Mouse (Mus musculus) left cerebral cortex, postnatal 36 days (tissue): ENCODE data around the gene Ccdc81. TPM values are rescaled to one million over a fixed set of nuclear protein-coding genes. Genes with fewer than 3 reads are reported as not detected.

Source experiments
- DNase-seq, 2 experiments: peaks; one replicate each; pipeline ENCODE4 v3.0.0; 2021 to 2022; ENCODE audit warnings: low spot score in 2 of 2, mixed read lengths in 1 of 2
- intact Hi-C: fragments of 180-260 bp; cut with DNase I; formaldehyde crosslinking; loops from one replicate; pipeline ENCODE4 v1.15.1; 2025
- total RNA-seq, 2 experiments: library from RNA; stranded (reverse); gene quantifications; 2 replicates each; pipeline ENCODE4 v1.2.3; 2021

The Ccdc81 gene
- under 1 TPM; 0.25 to 0.70 TPM for total RNA-seq

- intact Hi-C loops: no loop called here
- no peak for DNase-seq
These were observed at the start of gene Ccdc81 for GRCm38 (mm10) chr7:89903442-89904343. Gene Ccdc81 (minus strand): TSS chr7:89903629.

- no peak for DNase-seq
- intact Hi-C loops: no loop called here
These were observed 46.0 kb upstream of the Ccdc81 start for GRCm38 (mm10) chr7:89949403-89949802.

GRCm38 (mm10) chr7:89948026-89948425, 44.6 kb upstream of the Ccdc81 start:
- intact Hi-C loops: no loop called here
- no peak for DNase-seq

GRCm38 (mm10) chr7:89940571-89941463, 37.4 kb upstream of the Ccdc81 start, which contains the start of gene Hikeshi:
Gene Hikeshi (minus strand): TSS chr7:89941204.
- peak; percentile 88 to 92 for DNase-seq
- intact Hi-C loops: no loop called here

GRCm38 (mm10) chr7:89939497-89940353, 36.3 kb upstream of the Ccdc81 start:
- intact Hi-C loops: no loop called here
- no peak for DNase-seq

GRCm38 (mm10) chr7:89923441-89924180, 20.2 kb upstream of the Ccdc81 start:
- intact Hi-C loops: no loop called here
- DNase-seq: peak; percentile 55 to 66

GRCm38 (mm10) chr7:89917776-89918175, 14.3 kb upstream of the Ccdc81 start:
- intact Hi-C loops: no loop called here
- DNase-seq: no peak

- intact Hi-C loops: no loop called here
- no peak for DNase-seq
These were observed 13.3 kb upstream of the Ccdc81 start for GRCm38 (mm10) chr7:89916711-89917110.

- DNase-seq: no peak
- intact Hi-C loops: no loop called here
These were observed 10.2 kb upstream of the Ccdc81 start for GRCm38 (mm10) chr7:89913432-89914158.

GRCm38 (mm10) chr7:89912356-89912755, 8.9 kb upstream of the Ccdc81 start:
- intact Hi-C loops: no loop called here
- DNase-seq: no peak

- intact Hi-C loops: loop anchor here (5.0 kb wide), 1 partner anchor 432 kb away; no protein-coding TSS in a partner anchor
- DNase-seq: no peak
These were observed 6.3 kb upstream of the Ccdc81 start for GRCm38 (mm10) chr7:89909711-89910110.

GRCm38 (mm10) chr7:89908899-89909621, 5.6 kb upstream of the Ccdc81 start:
- intact Hi-C loops: loop anchor here (5.0 kb wide), 1 partner anchor 432 kb away; no protein-coding TSS in a partner anchor
- DNase-seq: no peak

- intact Hi-C loops: loop anchor here (5.0 kb wide), 1 partner anchor 431 kb away; no protein-coding TSS in a partner anchor
- no peak for DNase-seq
These were observed 5.0 kb upstream of the Ccdc81 start for GRCm38 (mm10) chr7:89908421-89908820.

- peak; percentile 43 to 72 for DNase-seq
- intact Hi-C loops: loop anchor here (5.0 kb wide), 1 partner anchor 431 kb away; no protein-coding TSS in a partner anchor
These were observed 4.5 kb upstream of the Ccdc81 start for GRCm38 (mm10) chr7:89907950-89908349.

GRCm38 (mm10) chr7:89903007-89903406, 422 bp downstream of the Ccdc81 start:
- DNase-seq: no peak
- intact Hi-C loops: no loop called here

GRCm38 (mm10) chr7:89891856-89892255, 11.6 kb downstream of the Ccdc81 start:
- intact Hi-C loops: no loop called here
- no peak for DNase-seq

- no peak for DNase-seq
- intact Hi-C loops: no loop called here
These were observed 12.0 kb downstream of the Ccdc81 start for GRCm38 (mm10) chr7:89891412-89891811.
